Mouse (Mus musculus): Measurements from ENCODE around the gene Fosl2. TPM values are rescaled to one million over a fixed set of nuclear protein-coding genes. Genes with fewer than 3 reads are reported as not detected.

Gene Fosl2
- total RNA-seq, 2 experiments from 2014 or later, result 41.2 to 43.3 TPM

DNA sequence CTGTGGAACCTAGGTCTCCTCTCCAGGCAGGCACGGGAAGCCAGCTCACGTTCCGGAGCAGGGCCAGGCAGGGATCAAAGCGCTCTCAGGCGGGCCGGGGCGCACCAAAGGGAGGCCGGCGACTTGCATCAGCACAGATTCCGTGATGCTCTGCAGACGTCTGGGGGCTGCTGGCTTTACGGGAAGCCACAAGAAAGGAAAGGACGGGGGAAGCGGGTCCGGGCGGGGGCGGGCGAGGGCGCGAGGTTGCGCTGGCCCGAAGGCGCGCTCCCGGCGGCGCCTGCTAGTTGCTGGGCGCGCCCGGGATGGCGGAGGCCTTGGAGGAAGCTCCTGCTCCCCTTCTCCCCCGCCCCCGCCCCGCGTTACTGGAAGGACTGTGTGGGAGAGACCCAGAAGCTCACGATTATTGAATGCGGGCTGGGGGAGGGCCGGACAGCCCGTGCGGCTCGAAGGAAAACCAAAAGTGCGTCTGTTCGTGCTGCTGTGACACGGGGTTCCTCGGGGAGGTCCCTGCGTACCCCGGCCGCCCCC lies 2.6 kb upstream of the Fosl2 start:
- peak; percentile 65 to 82 for DNase-seq (ENCODE audit: low spot score in 2 of 2)
- intact Hi-C loops (cut with DNase I), result loop anchor here (10.0 kb wide), 1 partner anchor 98 kb away; no protein-coding TSS in a partner anchor

DNA sequence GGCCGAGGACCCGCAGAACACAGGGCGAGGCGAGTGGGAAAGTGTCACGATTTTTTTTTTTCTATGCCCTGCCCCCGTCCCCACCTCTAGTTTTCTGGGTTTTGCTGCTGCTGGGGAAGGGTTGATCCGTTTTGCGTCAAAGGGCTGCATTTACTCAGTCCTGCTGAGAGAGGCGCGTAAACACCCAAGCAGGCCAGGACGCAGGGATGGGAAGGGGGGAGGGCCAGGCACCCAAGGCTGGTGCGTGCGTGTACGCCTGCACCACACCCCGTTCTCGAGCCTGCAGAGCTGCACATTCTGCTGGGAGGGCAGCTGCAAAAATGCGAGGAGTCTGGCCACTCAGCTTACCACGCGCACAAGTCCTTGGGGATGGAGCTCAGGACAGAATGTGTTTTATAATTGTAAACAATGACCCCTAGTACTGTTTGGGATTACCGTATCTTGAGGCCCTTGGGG lies 2.0 kb upstream of the Fosl2 start:
- intact Hi-C loops (cut with DNase I), result loop anchor here (2.0 to 10.0 kb wide), 2 partner anchors 99 to 435 kb away; no protein-coding TSS in a partner anchor
- DNase-seq (ENCODE audit: low spot score in 2 of 2), result peak in 1 of 2 experiments; percentile 80

DNA sequence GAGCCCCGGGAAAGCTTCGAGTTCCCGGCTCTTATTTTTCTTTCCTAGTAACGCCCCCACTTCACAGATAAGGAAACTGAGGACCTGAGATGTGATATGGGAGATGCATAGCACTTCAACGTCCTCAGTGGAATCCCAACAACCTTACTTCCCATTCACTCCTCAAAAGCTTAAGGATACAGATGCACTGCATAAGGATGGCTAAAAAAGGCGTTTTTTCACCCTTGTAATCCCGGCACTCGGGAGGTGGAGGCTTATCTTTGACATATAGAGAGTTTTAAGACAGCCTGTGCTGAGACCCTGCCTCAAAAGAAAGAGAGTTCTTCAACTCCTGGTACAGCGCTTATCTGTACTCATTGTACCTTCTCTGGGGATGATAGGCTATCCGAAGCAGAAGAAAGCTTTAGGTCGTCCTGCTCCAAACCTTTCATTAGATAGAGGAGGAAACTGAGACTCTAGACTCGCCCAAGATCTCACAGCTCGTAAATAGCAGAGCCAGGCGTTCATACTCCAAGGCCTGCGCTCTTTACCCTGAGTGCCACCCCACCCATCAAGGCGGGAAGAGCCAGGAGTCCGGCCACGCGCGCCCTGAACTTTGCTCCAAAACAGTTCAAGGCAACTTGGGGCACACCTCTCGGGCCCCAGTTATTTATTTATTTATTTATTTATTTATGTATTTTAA lies 1.4 kb upstream of the Fosl2 start:
- intact Hi-C loops (cut with DNase I), result loop anchor here (2.0 to 10.0 kb wide), 2 partner anchors 99 to 435 kb away; no protein-coding TSS in a partner anchor
- DNase-seq (ENCODE audit: low spot score in 2 of 2), result peak; percentile 21 to 27

DNA sequence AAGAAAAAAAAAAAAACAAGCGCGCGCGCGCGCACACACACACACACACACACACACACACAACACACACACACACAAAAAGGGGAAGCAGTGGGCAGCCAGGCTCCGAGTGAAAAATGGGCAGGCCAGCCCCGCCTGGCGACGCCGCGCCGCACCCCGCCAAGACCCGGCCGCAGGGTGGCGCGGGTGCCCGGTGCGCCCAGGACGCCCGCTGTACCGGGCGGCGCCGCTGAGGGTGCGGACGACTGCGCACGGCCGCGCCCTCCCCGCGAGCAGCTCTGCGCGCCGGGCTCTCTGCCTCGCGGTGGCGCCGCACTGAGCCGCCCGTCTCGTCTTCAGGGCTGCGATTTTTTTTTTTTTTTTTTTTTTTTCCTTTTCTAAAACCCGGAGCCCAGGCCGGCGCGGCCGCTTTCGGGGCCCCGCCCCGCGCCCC lies 682 bp upstream of the Fosl2 start:
- intact Hi-C loops (cut with DNase I), result loop anchor here (1.0 to 10.0 kb wide), 7 partner anchors 62 to 523 kb away; no protein-coding TSS in a partner anchor
- peak in 1 of 2 experiments; percentile 85 for DNase-seq (ENCODE audit: low spot score in 2 of 2)

DNA sequence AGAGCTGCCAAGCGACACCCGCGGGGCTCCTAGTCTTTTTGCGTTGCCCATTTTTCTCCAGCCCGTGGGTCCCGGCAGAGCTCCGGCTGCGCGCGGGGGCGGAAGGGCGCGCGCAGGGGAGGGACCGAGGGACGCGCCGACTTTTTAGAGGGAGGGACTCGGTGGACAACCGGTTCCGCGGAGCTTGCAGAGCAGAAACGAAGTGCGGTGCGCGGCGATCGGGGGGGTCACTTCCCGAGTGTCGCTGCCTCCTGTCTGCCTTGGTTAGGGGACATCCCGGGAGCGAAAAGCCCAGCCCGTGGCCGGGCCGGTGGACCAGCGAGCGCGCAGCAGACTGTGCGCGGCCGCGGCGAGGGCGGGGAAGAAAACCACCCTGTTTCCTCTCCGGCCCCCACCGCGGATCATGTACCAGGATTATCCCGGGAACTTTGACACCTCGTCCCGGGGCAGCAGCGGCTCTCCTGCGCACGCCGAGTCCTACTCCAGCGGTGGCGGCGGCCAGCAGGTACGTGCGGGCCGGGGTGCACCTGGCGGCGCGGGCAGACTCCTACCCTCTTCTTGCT lies 781 bp downstream of the Fosl2 start:
- intact Hi-C loops (cut with DNase I), result loop anchor here (5.0 to 10.0 kb wide), 5 partner anchors 61 to 524 kb away; no protein-coding TSS in a partner anchor
- peak; percentile 59 to 74 for DNase-seq (ENCODE audit: low spot score in 2 of 2)

DNA sequence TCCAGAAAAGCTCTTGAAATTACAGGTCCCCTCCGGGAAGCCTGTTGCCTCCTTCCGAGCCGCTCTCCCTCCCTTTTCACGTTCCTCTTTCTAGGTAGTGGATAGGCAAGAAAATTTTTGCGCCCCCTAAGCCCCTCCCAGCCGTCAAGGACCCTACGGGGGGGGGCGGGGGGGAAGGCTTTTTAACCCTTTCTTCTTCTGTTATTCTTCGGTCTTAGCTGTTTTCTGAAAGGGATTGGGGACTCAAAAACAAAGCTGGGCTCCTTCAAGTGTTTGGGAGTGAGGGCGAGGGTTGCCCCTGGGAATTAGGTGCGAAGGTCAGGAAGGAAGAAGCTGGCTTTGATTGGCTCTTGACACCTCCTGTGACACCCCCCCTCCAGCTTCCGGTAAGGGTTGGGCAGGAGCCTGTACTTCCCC lies 1.5 kb downstream of the Fosl2 start:
- DNase-seq (ENCODE audit: low spot score in 2 of 2), result no peak
- intact Hi-C loops (cut with DNase I), result loop anchor here (5.0 to 10.0 kb wide), 5 partner anchors 60 to 525 kb away; no protein-coding TSS in a partner anchor

DNA sequence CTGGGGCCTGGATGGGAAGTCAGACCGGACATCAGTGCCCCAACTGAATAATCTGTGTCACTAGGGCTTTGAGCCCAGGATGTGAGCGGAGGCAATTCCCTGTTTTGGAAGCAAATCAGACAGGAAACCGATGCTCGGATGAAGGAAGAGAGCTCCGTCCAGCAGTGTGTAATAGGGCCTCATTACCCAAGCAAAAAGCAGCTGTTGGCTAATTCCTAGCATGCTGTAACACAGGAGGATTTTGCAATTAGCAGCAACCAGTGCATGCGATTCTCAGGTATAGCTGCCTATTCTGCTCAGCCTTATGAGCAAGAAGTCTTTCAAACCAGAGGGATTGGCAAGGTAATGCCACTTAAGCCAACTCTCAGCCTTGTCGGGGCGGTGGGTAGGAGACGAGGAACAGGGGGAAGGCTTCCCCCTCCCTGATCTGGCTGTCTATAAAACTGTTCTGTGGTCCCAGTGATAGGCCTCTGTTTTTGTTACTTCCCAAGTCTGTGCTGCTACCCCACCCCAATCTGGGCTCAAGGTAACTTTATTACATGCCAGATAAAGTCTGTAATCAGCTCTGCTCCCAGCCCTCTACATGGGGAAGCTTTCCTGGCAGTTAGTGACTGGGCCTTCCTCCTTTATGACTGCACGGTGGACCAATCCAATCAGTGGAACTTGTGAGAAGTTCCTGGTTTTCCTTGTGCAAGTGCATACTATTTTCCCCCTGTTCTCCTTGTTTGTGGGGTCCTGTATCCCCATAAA lies 3.0 kb downstream of the Fosl2 start:
- peak in 1 of 2 experiments; percentile 12 for DNase-seq (ENCODE audit: low spot score in 2 of 2)
- intact Hi-C loops (cut with DNase I), result loop anchor here (2.0 to 10.0 kb wide), 6 partner anchors 59 to 576 kb away; no protein-coding TSS in a partner anchor

DNA sequence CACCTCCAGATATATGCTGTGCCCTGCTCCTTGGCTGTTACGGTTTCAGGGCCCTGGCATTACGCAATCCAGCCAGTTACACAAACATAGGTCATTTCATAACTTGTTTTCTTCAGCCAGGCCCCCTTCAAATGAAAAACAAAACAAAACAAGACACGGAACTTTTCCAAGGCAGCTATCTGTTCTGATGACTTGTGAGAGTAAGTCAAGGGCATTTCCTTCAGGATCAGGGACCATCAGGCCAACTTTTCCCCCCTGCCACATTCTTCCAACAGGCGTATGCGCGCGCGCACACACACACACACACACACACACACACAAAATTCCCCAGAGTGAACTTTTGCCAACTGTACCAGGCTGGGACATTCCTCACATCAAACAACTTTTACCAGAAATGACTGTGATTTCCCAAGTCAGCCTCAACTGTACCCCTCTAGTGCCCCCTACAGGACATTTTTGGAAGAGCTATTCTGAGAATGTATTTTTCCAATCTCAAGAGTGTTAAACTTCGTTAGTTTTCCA lies 4.0 kb downstream of the Fosl2 start:
- peak in 1 of 2 experiments; percentile 19 for DNase-seq (ENCODE audit: low spot score in 2 of 2)
- intact Hi-C loops (cut with DNase I), result loop anchor here (2.0 to 10.0 kb wide), 6 partner anchors 58 to 577 kb away; no protein-coding TSS in a partner anchor

DNA sequence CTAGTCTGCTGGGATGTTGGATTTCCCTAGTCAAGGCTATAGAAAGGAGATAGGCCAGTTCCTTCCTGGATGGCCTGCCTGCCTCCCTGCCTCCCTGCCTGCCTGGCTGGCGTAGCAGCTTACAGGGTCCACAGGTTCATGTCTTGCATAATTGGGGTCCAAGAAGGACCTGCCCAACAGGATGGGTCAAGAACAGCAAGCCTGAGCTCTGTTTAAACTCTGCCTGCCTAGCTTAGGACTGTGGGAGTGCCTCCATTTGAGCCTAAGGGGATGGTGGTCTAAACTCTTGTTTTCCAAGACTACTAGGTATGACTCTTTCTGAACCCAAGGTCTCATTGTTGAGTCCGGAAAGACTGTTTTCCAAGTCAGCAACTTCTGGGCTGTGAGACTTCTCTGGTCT lies 6.3 kb downstream of the Fosl2 start:
- intact Hi-C loops (cut with DNase I), result no loop called here
- DNase-seq (ENCODE audit: low spot score in 2 of 2), result no peak

DNA sequence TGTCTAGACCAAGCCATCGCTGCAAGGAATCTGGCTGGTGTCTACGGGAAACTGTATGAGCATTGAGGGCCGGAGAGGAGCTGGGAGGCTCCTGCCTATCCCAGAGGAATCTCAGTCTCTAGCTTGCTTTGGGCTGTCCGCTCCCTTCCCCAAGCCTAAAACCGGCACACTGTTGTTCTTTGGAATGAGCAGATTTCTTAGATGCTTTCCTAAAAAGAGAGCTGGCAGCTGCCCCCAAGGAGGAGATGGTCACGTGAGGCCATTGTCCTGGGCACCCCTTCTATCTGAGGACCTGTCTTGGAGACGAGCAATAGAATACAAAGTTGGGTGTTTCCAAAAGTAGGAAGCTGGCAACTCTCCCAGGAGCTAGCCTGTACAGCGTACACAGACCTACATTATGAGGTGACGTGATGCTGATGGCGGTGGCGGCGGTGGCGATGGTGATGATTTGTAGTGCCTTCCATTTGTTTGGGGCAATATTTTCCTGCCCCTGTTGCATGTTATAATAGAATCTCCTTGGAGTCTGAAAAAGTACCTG lies 7.9 kb downstream of the Fosl2 start:
- intact Hi-C loops (cut with DNase I), result no loop called here
- no peak for DNase-seq (ENCODE audit: low spot score in 2 of 2)

DNA sequence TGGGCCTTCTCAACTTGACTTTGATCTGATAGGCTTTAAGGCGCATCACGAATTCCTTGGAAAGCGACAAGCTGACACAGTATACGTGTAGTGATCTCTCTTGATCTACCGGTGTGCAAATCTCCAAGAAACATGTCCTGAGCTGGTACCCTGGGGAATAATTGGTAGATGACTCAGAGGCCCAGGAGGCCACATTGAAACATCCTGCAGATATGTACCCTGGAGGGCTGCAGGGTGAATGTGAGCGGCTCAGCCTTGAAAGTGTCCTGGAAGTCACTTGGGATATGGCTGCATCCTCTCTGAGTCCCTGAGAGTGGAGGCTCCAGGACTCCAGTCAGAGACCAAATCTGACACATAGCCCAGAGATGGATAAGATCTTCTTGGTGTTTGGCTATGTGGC lies 10.7 kb downstream of the Fosl2 start:
- intact Hi-C loops (cut with DNase I), result no loop called here
- no peak for DNase-seq (ENCODE audit: low spot score in 2 of 2)

DNA sequence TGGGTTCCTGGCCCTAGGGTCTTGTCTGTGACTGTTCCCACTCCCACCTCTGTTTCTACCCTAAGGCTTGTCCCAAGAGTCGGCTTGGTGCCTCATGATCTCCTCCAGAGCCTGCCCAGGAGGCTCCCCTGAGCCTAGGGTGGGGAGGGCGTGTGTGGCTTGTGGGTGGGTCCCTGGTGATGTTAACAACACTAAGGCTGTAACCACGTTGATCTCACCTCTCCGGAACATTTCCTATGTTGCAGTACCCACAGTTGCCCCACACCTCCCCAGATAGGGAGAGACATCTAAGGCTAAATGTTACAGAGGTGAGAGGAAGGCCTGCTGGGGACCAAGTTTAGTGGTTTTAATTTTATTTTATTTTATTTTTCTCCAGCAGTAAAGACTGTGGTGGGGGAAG lies 13.0 kb downstream of the Fosl2 start:
- intact Hi-C loops (cut with DNase I), result no loop called here

DNA sequence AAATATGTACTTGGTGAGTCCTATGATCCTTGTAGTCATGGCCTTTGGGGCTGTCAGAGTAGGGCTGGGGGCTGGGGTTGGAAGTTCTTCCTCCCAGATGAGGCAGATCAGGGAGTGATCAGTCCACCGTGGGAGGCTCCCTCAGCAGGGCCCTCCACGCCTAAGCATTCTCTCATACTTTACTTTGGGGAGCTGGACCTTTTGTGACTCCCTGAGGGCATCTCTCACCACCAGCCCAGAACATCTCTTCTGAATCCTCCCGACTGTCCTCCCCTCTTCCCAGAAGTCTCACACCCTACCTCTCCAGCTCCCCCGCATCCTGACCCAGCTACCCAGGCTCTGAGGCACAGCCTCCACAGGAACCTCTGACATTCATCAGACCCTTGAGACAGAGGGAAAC lies 15.6 kb downstream of the Fosl2 start:
- intact Hi-C loops (cut with DNase I), result no loop called here
- no peak for DNase-seq (ENCODE audit: low spot score in 2 of 2)

More for the DNA sequence above, 13.0 kb downstream of the Fosl2 start:
- DNase-seq (ENCODE audit: low spot score in 2 of 2), result no peak

DNA sequence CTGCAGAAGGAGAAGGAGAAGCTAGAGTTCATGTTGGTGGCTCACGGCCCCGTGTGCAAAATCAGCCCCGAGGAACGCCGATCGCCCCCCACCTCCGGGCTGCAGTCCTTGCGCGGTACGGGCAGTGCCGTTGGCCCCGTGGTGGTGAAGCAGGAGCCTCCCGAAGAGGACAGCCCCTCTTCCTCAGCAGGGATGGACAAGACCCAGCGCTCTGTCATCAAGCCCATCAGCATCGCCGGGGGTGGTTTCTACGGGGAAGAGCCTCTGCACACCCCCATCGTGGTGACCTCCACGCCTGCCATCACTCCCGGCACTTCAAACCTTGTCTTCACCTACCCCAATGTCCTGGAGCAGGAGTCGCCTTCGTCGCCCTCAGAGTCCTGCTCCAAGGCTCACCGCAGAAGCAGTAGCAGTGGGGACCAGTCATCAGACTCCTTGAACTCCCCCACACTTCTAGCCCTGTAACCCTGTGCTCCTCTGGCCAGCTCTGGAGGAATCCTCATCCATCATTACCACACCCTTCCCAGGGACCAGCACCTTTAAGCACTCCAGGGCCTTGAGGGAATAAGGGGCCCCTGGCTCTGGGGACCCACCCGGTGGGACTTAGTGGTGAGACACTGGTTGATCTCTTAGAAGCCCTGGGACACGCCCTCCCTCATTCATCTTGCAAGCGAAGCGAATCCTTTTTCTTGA lies 17.3 kb downstream of the Fosl2 start:
- DNase-seq (ENCODE audit: low spot score in 2 of 2), result no peak
- intact Hi-C loops (cut with DNase I), result no loop called here

DNA sequence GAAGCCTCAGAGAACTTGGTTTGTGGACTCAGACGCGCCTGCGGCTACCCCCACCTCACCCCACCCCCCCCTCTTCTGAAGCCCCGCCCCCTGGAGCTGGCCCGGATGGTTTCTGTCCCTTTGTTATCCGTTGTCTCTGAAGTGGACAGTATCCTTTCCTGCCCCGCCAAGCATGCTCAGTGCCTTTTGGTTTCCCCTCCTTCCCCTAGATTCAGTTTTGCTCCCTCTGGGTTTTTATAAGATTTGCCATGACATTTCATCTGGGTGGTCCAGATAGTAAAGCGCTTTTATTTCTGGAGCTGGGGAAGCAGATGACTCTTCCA lies 17.8 kb downstream of the Fosl2 start:
- intact Hi-C loops (cut with DNase I), result no loop called here
- no peak for DNase-seq (ENCODE audit: low spot score in 2 of 2)

DNA sequence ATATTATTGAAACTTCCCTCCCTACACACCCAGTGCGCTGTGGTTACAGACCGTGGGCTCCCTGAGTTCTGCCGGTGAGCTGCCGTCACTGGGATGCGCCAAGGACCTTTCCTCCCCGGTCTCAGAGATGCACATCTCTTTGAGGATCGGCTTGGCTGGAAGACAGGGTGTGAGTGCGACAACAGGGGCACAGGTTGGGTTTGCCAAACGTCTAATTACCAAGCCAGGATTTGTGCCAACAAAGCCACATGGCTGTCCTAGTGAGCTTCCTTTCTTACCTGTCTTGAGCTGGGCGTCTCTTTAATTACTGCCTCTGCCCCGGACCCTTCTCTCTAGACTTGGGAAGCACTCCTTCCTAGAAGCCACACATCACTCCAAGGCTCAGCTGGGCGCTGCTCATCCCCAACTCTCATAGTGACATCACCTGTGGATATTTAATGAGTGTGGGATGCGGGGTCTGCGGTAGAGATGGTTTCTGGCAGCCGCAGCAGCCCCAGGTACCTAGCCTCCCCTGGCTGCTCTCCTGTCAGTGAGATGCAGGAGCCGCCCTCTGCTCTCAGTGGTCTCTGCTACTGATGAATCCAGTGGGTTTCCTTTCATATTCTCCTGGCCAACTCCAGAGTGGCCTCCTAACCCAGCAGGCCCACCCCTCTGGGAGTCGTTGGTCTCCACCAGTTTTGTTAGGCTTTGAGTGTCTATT lies 18.3 kb downstream of the Fosl2 start:
- DNase-seq (ENCODE audit: low spot score in 2 of 2), result no peak
- intact Hi-C loops (cut with DNase I), result no loop called here

DNA sequence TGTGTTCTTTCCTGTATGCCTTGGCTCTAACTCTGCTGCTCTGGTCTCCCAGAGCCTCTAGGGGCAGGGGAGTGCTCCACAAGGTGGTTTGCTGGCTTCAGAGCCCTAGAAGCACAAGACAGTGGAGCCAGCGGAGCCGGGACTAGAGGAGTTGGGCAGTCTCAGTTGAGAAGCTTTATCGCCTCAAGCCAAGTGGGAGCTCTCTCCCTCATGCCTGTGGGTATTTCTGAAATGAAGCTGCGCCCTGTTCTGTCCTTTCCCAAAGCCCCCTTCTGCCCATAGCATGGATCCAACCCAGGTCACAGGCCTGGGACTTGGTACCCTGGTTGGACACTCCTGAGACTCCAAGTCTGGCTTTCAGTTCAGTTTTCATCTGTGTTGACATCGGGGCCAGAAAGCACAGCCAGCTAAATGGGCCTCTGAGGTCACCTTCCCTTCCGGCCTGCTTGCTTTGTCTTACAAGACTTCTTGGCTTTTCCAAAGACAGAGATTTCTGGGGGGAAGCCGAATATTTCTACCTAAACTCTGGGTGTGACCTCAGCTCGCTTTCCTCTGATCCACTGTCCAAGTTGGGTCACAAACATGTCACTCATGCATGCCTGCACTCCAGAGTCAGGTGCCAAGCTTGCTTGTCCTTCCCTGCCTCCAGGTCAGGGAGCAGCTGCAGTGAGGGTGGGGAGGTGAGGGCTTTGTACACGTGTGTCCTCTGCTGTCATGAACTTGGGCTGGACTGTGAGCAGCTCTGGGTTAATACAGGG lies 19.5 kb downstream of the Fosl2 start:
- intact Hi-C loops (cut with DNase I), result no loop called here
- no peak for DNase-seq (ENCODE audit: low spot score in 2 of 2)

DNA sequence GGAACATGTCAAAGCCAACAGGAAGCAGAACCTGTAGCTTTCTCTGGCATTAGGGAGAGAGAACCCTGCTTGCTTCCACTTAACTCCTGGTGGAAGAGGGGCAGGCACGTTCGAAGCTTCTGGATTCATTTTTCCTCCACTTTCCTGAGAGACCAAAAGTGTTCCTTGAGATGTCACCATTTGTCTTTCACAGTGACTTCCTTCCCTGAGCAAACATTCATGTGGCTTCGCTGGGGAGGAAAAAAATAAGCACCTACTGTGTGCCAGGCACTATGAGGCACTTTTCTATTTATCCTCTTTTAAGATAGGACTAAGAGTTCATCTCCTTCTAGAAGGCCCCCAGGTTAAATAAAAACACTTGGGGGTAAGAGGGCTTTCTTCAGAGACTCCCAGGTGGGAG lies 20.3 kb downstream of the Fosl2 start:
- intact Hi-C loops (cut with DNase I), result no loop called here
- DNase-seq (ENCODE audit: low spot score in 2 of 2), result no peak

Data from left cerebral cortex, postnatal 36 days (tissue).